Comparison of ENCODE assay signal across 14 mouse cellular contexts in the genomic region with DNA sequence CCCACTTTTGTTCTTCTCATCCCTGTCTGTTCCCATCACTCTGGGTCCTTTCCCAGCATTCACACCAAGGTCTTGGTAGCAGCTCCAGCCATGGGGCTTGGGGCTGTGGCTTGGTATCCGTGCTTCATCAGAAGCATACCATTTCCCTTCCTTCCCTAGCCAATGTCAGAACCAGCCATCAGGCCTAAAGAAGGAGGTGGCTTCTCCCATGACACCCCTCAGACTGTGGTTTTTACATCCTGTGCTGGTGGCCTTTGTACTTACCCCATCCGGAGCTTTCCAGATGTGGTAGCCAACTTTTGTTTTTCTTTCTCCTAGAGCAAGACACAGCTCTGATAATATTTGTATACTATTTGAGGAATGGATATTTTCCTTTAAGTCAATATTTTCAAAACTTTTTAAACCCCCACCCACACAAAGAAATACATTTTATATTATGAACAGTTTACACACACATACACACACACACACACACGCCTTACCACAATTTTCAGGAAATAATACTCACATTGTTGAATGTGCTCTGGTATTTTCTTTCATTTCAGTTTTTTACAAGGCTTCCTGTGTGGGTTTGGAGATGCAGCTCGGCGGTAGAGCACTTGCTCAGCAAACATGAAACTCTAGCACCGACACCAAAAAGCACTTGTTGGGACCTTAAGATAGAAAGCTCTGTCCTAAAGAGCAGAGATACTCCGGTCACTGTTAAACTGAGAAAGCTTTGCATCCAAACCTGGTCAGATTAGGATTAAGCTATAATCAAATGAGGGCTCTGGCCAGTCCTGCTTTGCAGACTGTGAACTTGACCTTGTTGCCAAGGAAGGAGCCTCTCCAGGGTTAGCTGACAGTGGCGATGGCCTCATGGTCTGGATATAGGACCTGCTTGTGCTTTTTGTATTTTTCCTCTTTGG. TPM values are rescaled to one million over a fixed set of nuclear protein-coding genes. Genes with fewer than 3 reads are reported as not detected.
DNase-seq lines count a peak whose midpoint lies in the region; ATAC-seq and TF ChIP-seq lines count a peak whose summit lies in the region.
"Had no signal": no experiment of that assay in that cellular context is flagged by ENCODE, and none has a peak within 500 bp of the region (broad histone marks: within the 10 kb centered on the region; RNA-seq: fewer than 3 reads in every experiment).

No protein-coding gene starts in this region.

- H3K4me1 ChIP-seq in spleen, adult 2 months (ENCODE audit: control insufficient read depth, insufficient read depth, insufficient read length): peaks cover 39% of the 10 kb centered on the region
- no peaks in the 10 kb centered on the region for H3K4me1 ChIP-seq in midbrain, embryonic 14.5 days (ENCODE audit: control insufficient read depth, insufficient read depth, low read length)
- H3K4me1 ChIP-seq: forebrain, embryonic 12.5 days; hindbrain, embryonic 10.5 days had no signal

- H3K27me3 ChIP-seq in spleen, adult 2 months (ENCODE audit: control insufficient read depth, insufficient read depth, low read length): no peaks in the 10 kb centered on the region
- no peaks in the 10 kb centered on the region for H3K27me3 ChIP-seq in myocyte (ENCODE audit: control insufficient read depth, insufficient read depth, insufficient read length)
- H3K27me3 ChIP-seq in midbrain, embryonic 14.5 days (ENCODE audit: control insufficient read depth, insufficient read depth, low read length): no peaks in the 10 kb centered on the region
- H3K27me3 ChIP-seq: forebrain, embryonic 12.5 days; limb, embryonic 13.5 days had no signal

- H3K9ac ChIP-seq in midbrain, embryonic 14.5 days (replicated peaks; ENCODE audit: low read length): no peak overlapping the region
- H3K9ac ChIP-seq: forebrain, embryonic 12.5 days; limb, embryonic 13.5 days had no signal

- H3K4me3 ChIP-seq in spleen, adult 2 months (ENCODE audit: extremely low read depth, insufficient read depth, insufficient read length): no peak overlapping the region
- H3K4me3 ChIP-seq in myocyte: no peak overlapping the region
- no peak overlapping the region for H3K4me3 ChIP-seq in midbrain, embryonic 14.5 days (replicated peaks; ENCODE audit: low read depth, low read length)
- H3K4me3 ChIP-seq: forebrain, embryonic 12.5 days; hindbrain, embryonic 10.5 days; limb, embryonic 13.5 days had no signal

- DNase-seq in spleen, adult 2 months (ENCODE audit: low read depth in 1 of 2, low spot score in 2 of 2): peak; percentile 24 to 49
- DNase-seq in spleen, adult 18-20 months: no peak
- peak; percentile 61 for DNase-seq in thymus, postnatal 4 days
- DNase-seq in cerebellum, postnatal 14 days: no peak
- no peak for DNase-seq in midbrain, embryonic 14.5 days
- no peak for DNase-seq in right cerebral cortex, postnatal 4 days
- DNase-seq: gastrocnemius, postnatal 36 days; kidney, adult 8-10 months; lung, postnatal 36 days had no signal

- H3ac ChIP-seq in myocyte (ENCODE audit: control insufficient read depth, insufficient read length): no peak overlapping the region

- H3K36me3 ChIP-seq in spleen, adult 2 months (ENCODE audit: control insufficient read depth, insufficient read depth, low read length): no peaks in the 10 kb centered on the region
- no peaks in the 10 kb centered on the region for H3K36me3 ChIP-seq in myocyte (ENCODE audit: control insufficient read depth, insufficient read depth)
- no peaks in the 10 kb centered on the region for H3K36me3 ChIP-seq in midbrain, embryonic 14.5 days (ENCODE audit: control insufficient read depth, insufficient read depth, low read length)
- H3K36me3 ChIP-seq: forebrain, embryonic 12.5 days; hindbrain, embryonic 10.5 days; limb, embryonic 13.5 days had no signal

- H3K27ac ChIP-seq in spleen, adult 2 months (ENCODE audit: insufficient read depth, low read length): peak overlapping the region; percentile 85
- no peak overlapping the region for H3K27ac ChIP-seq in midbrain, embryonic 14.5 days (replicated peaks; ENCODE audit: low read depth, low read length)
- H3K27ac ChIP-seq: forebrain, embryonic 12.5 days; hindbrain, embryonic 10.5 days; limb, embryonic 13.5 days had no signal

- no peak for TF ChIP-seq POLR2A in spleen, adult 2 months (IDR thresholded peaks at IDR 0.05; ENCODE audit: low read depth, low read length)
- TF ChIP-seq POLR2A in myocyte (IDR thresholded peaks at IDR 0.05; ENCODE audit: insufficient read length, low read depth): no peak

- no peak for TF ChIP-seq CTCF in spleen, adult 2 months (IDR thresholded peaks at IDR 0.05; ENCODE audit: extremely low read depth, insufficient read depth, insufficient read length, insufficient replicate concordance)

- H3K79me2 ChIP-seq in myocyte (ENCODE audit: control insufficient read depth, insufficient read depth): no peaks in the 10 kb centered on the region

- peak; percentile 85 for ATAC-seq in common myeloid progenitor, adult 5-6 weeks (replicated peaks; ENCODE audit: low read depth, poor library complexity, severe bottlenecking)
- ATAC-seq in midbrain, embryonic 14.5 days (ENCODE audit: low FRiP score, low TSS enrichment): no peak

- H3K4me2 ChIP-seq in myocyte (ENCODE audit: low read depth): peak overlapping the region; percentile 13
- H3K4me2 ChIP-seq in midbrain, embryonic 14.5 days (ENCODE audit: low read length): no peak overlapping the region
- H3K4me2 ChIP-seq: forebrain, embryonic 12.5 days; limb, embryonic 13.5 days had no signal

- WGBS in spleen, adult 2 months: 5% methylated on average over 8 of the region's 8 CpGs
- 90% methylated on average over 8 of the region's 8 CpGs for WGBS in midbrain, embryonic 14.5 days

- H3K9me3 ChIP-seq in midbrain, embryonic 14.5 days (ENCODE audit: control insufficient read depth, low read length): no peaks in the 10 kb centered on the region
- H3K9me3 ChIP-seq: forebrain, embryonic 12.5 days; hindbrain, embryonic 10.5 days; limb, embryonic 13.5 days had no signal

TF ChIP-seq in myocyte, 11 proteins besides CTCF, POLR2A, EP300 and RAD21:
- TF ChIP-seq E2F4 (IDR thresholded peaks at IDR 0.05; ENCODE audit: insufficient read depth) (no peak), POLR2AphosphoS2 (IDR thresholded peaks at IDR 0.05; ENCODE audit: insufficient read length, low read depth) (no peak), REST (IDR thresholded peaks at IDR 0.05; ENCODE audit: insufficient read depth, insufficient read length) (no peak), MAX (IDR thresholded peaks at IDR 0.05; ENCODE audit: low read depth) (no peak), MYOG (IDR thresholded peaks at IDR 0.05; ENCODE audit: control insufficient read depth in 1 of 3, insufficient read depth in 1 of 3, insufficient read length in 2 of 3, low read depth in 2 of 3) (no peak), TCF12 (IDR thresholded peaks at IDR 0.05; ENCODE audit: insufficient read depth, poor library complexity, severe bottlenecking) (no peak), MYOD1 (IDR thresholded peaks at IDR 0.05; ENCODE audit: control insufficient read depth in 1 of 3, insufficient read length in 2 of 3, low read depth in 2 of 3) (no peak), TCF3 (IDR thresholded peaks at IDR 0.05; ENCODE audit: insufficient read length, low read depth) (no peak), SRF (IDR thresholded peaks at IDR 0.05; ENCODE audit: control insufficient read depth, insufficient read length, low read depth) (no peak), USF1 (IDR thresholded peaks at IDR 0.05; ENCODE audit: low read depth) (no peak), CEBPB (IDR thresholded peaks at IDR 0.05; ENCODE audit: insufficient read depth, poor library complexity, severe bottlenecking) (no peak)

RNA-seq across cellular contexts. Expression of gene Slc20a1, which starts 18.4 kb away (rescaled TPM):
- polyA plus RNA-seq in spleen, adult 2 months (2012; rRNA removed): 29.9 and 34.8 TPM in 2 replicates
- 114 and 140 TPM in 2 replicates for total RNA-seq in common myeloid progenitor, adult 5-6 weeks (2017)
- 41.7 TPM for polyA plus RNA-seq in myocyte (2012; fragmentation: generic; extraction: Trizol)
- 42.0 and 59.0 TPM in 2 replicates for polyA plus RNA-seq in midbrain, embryonic 14.5 days (2014; fragmentation: Nextera tagmentation; extraction: Ambion mirVana)

RNA-seq across cellular contexts. Expression of gene Chchd5, which starts 50.7 kb away (rescaled TPM):
- polyA plus RNA-seq in spleen, adult 2 months (2012; rRNA removed): 17.8 and 20.4 TPM in 2 replicates
- total RNA-seq in common myeloid progenitor, adult 5-6 weeks (2017): 14.5 and 18.5 TPM in 2 replicates
- polyA plus RNA-seq in myocyte (2012; fragmentation: generic; extraction: Trizol): 36.8 TPM
- polyA plus RNA-seq in midbrain, embryonic 14.5 days (2014; fragmentation: Nextera tagmentation; extraction: Ambion mirVana): 24.4 and 25.0 TPM in 2 replicates

Comparison
In these comparisons a context has a peak if more than half of its experiments do, and no peak if none do; other contexts are left out.
1. DNase-seq: peak in spleen, adult 2 months (2 of 2) and thymus, postnatal 4 days (single experiment); none in spleen, adult 18-20 months (0 of 2), cerebellum, postnatal 14 days (0 of 2), midbrain, embryonic 14.5 days (single experiment) and right cerebral cortex, postnatal 4 days (single experiment).